Comparison of ENCODE assay signal across 12 mouse cellular contexts in genomic region chr4:45208832-45209363, GRCm38 (mm10). TPM values are rescaled to one million over a fixed set of nuclear protein-coding genes. Genes with fewer than 3 reads are reported as not detected.
DNase-seq lines count a peak whose midpoint lies in the region; ATAC-seq and TF ChIP-seq lines count a peak whose summit lies in the region.
"Had no signal": no experiment of that assay in that cellular context is flagged by ENCODE, and none has a peak within 500 bp of the region (broad histone marks: within the 10 kb centered on the region; RNA-seq: fewer than 3 reads in every experiment).

No protein-coding gene starts in this region.

- H3K9me3 ChIP-seq in hindbrain, embryonic 13.5 days = no peaks in the 10 kb centered on the region
- H3K9me3 ChIP-seq in hindbrain, embryonic 10.5 days = no peaks in the 10 kb centered on the region
- H3K9me3 ChIP-seq in forebrain, embryonic 14.5 days (replicated peaks; ENCODE audit: control insufficient read depth, low read length) = no peaks in the 10 kb centered on the region
- H3K9me3 ChIP-seq in intestine, embryonic 15.5 days = no peaks in the 10 kb centered on the region
- H3K9me3 ChIP-seq: heart, embryonic 13.5 days; kidney, embryonic 15.5 days had no signal

- H3K4me1 ChIP-seq in hindbrain, embryonic 13.5 days (replicated peaks) = peaks cover 23% of the 10 kb centered on the region
- peaks cover 38% of the 10 kb centered on the region for H3K4me1 ChIP-seq in hindbrain, embryonic 10.5 days (replicated peaks)
- peaks cover 11% of the 10 kb centered on the region for H3K4me1 ChIP-seq in forebrain, embryonic 14.5 days (ENCODE audit: control insufficient read depth, insufficient read depth, low read length)
- no peaks in the 10 kb centered on the region for H3K4me1 ChIP-seq in thymus, adult 2 months (replicated peaks; ENCODE audit: control insufficient read depth, insufficient read depth, low read length)
- no peaks in the 10 kb centered on the region for H3K4me1 ChIP-seq in intestine, embryonic 15.5 days (replicated peaks)
- H3K4me1 ChIP-seq: kidney, embryonic 15.5 days had no signal

- no peak overlapping the region for H3K9ac ChIP-seq in hindbrain, embryonic 13.5 days
- H3K9ac ChIP-seq in forebrain, embryonic 14.5 days (ENCODE audit: low read length) = no peak overlapping the region
- H3K9ac ChIP-seq in intestine, embryonic 15.5 days = no peak overlapping the region
- H3K9ac ChIP-seq: heart, embryonic 13.5 days; kidney, embryonic 15.5 days had no signal

- DNase-seq in hindbrain, embryonic 10.5 days (ENCODE audit: low spot score) = no peak
- peak; percentile 79 for DNase-seq in forebrain, embryonic 14.5 days (ENCODE audit: low spot score)
- peak; percentile 42 to 64 for DNase-seq in layer of hippocampus, postnatal 10 days (ENCODE audit: low spot score in 2 of 2)
- DNase-seq in right cerebral cortex, adult 18-20 months = peak; percentile 13
- DNase-seq in thymus, adult 2 months = no peak
- DNase-seq: adrenal gland, postnatal 10 days; thymus, postnatal 14 days had no signal

- peak; percentile 59; the same call in 1 of the 2 replicates for ATAC-seq in hindbrain, embryonic 13.5 days (ENCODE audit: low FRiP score)
- ATAC-seq in forebrain, embryonic 14.5 days = peak; percentile 84
- ATAC-seq in CD4-positive, CD25-positive, alpha-beta regulatory T cell, adult 4 months = no peak
- no peak for ATAC-seq in intestine, embryonic 15.5 days

- no peaks in the 10 kb centered on the region for H3K36me3 ChIP-seq in hindbrain, embryonic 13.5 days
- no peaks in the 10 kb centered on the region for H3K36me3 ChIP-seq in hindbrain, embryonic 10.5 days
- no peaks in the 10 kb centered on the region for H3K36me3 ChIP-seq in forebrain, embryonic 14.5 days (ENCODE audit: control insufficient read depth, insufficient read depth, low read length)
- H3K36me3 ChIP-seq in thymus, adult 2 months (ENCODE audit: control insufficient read depth, insufficient read depth, low read length) = no peaks in the 10 kb centered on the region
- H3K36me3 ChIP-seq in intestine, embryonic 15.5 days = no peaks in the 10 kb centered on the region
- H3K36me3 ChIP-seq: heart, embryonic 13.5 days; kidney, embryonic 15.5 days had no signal

- no peak for TF ChIP-seq CTCF in thymus, adult 2 months (IDR thresholded peaks at IDR 0.05; ENCODE audit: borderline replicate concordance, control insufficient read depth, extremely low read depth, insufficient read depth, low read length, poor library complexity)

- H3K4me2 ChIP-seq in hindbrain, embryonic 13.5 days = no peak overlapping the region
- H3K4me2 ChIP-seq in forebrain, embryonic 14.5 days (ENCODE audit: low read length) = peak overlapping the region; percentile 32
- no peak overlapping the region for H3K4me2 ChIP-seq in intestine, embryonic 15.5 days (replicated peaks)
- H3K4me2 ChIP-seq: heart, embryonic 13.5 days; kidney, embryonic 15.5 days had no signal

- no peak overlapping the region for H3K4me3 ChIP-seq in hindbrain, embryonic 13.5 days
- H3K4me3 ChIP-seq in hindbrain, embryonic 10.5 days = no peak overlapping the region
- no peak overlapping the region for H3K4me3 ChIP-seq in forebrain, embryonic 14.5 days (ENCODE audit: low read depth, low read length)
- no peak overlapping the region for H3K4me3 ChIP-seq in thymus, adult 2 months (ENCODE audit: control insufficient read depth, insufficient read depth, low read length)
- no peak overlapping the region for H3K4me3 ChIP-seq in intestine, embryonic 15.5 days (replicated peaks)
- H3K4me3 ChIP-seq: heart, embryonic 13.5 days; kidney, embryonic 15.5 days had no signal

- no peak for TF ChIP-seq POLR2A in thymus, adult 2 months (IDR thresholded peaks at IDR 0.05; ENCODE audit: control insufficient read depth, extremely low read depth, insufficient read depth, low read length, poor library complexity)

- 37% methylated on average over 12 of the region's 12 CpGs for WGBS in hindbrain, embryonic 13.5 days
- 73% methylated on average over 12 of the region's 12 CpGs for WGBS in hindbrain, embryonic 10.5 days
- WGBS in forebrain, embryonic 14.5 days = 9% methylated on average over 12 of the region's 12 CpGs
- 84% methylated on average over 12 of the region's 12 CpGs for WGBS in thymus, adult 2 months
- WGBS in intestine, embryonic 15.5 days = 68% methylated on average over 12 of the region's 12 CpGs

- H3K27ac ChIP-seq in hindbrain, embryonic 13.5 days = no peak overlapping the region
- H3K27ac ChIP-seq in hindbrain, embryonic 10.5 days = no peak overlapping the region
- H3K27ac ChIP-seq in forebrain, embryonic 14.5 days (ENCODE audit: low read depth, low read length) = 0 out of 2 replicates have a peak overlapping the region, but pooled peaks have one; percentile 39
- H3K27ac ChIP-seq in thymus, adult 2 months (ENCODE audit: control insufficient read depth, insufficient read depth, low read length) = no peak overlapping the region
- no peak overlapping the region for H3K27ac ChIP-seq in intestine, embryonic 15.5 days
- H3K27ac ChIP-seq: heart, embryonic 13.5 days; kidney, embryonic 15.5 days had no signal

- no peaks in the 10 kb centered on the region for H3K27me3 ChIP-seq in hindbrain, embryonic 13.5 days
- H3K27me3 ChIP-seq in hindbrain, embryonic 10.5 days (ENCODE audit: insufficient read depth, poor library complexity, severe bottlenecking) = no peaks in the 10 kb centered on the region
- H3K27me3 ChIP-seq in forebrain, embryonic 14.5 days (replicated peaks; ENCODE audit: control insufficient read depth, insufficient read depth, low read length) = no peaks in the 10 kb centered on the region
- H3K27me3 ChIP-seq in thymus, adult 2 months (ENCODE audit: control insufficient read depth, insufficient read depth, low read length) = no peaks in the 10 kb centered on the region
- no peaks in the 10 kb centered on the region for H3K27me3 ChIP-seq in intestine, embryonic 15.5 days (replicated peaks)
- H3K27me3 ChIP-seq: kidney, embryonic 15.5 days had no signal

RNA-seq across cellular contexts. Expression of gene Frmpd1, which starts 24.2 kb away (rescaled TPM):
- polyA plus RNA-seq in hindbrain, embryonic 13.5 days (2015; fragmentation: Nextera tagmentation; extraction: Ambion mirVana) = 1.2 and 1.3 TPM in 2 replicates
- 1.5 and 1.8 TPM in 2 replicates for polyA plus RNA-seq in hindbrain, embryonic 10.5 days (2016; fragmentation: Nextera tagmentation; extraction: Ambion mirVana)
- 0.25 and 0.62 TPM in 2 replicates for polyA plus RNA-seq in forebrain, embryonic 14.5 days (2014; fragmentation: Nextera tagmentation; extraction: Ambion mirVana)
- 10 to 100 TPM; 18.4 to 19.5 TPM for total RNA-seq in layer of hippocampus, postnatal 10 days (2021)
- not detected for polyA plus RNA-seq in CD4-positive, CD25-positive, alpha-beta regulatory T cell, adult 4 months (2017; shearing (Covaris generic))
- 0.67 and 1.0 TPM in 2 replicates for polyA plus RNA-seq in thymus, adult 2 months (2012; rRNA removed)
- polyA plus RNA-seq in intestine, embryonic 15.5 days (2015; fragmentation: Nextera tagmentation; extraction: Ambion mirVana) = 0.48 and 0.57 TPM in 2 replicates

Comparison
In these comparisons a context has a peak if more than half of its experiments do, and no peak if none do; other contexts are left out.
1. ATAC-seq: peak in hindbrain, embryonic 13.5 days (single experiment) and forebrain, embryonic 14.5 days (single experiment); none in CD4-positive, CD25-positive, alpha-beta regulatory T cell, adult 4 months (single experiment) and intestine, embryonic 15.5 days (single experiment).
2. DNase-seq: peak in forebrain, embryonic 14.5 days (single experiment), layer of hippocampus, postnatal 10 days (2 of 2) and right cerebral cortex, adult 18-20 months (single experiment); none in hindbrain, embryonic 10.5 days (single experiment) and thymus, adult 2 months (single experiment).